Mouse (Mus musculus) left cerebral cortex, postnatal 4 days (tissue): ENCODE measurements around the gene Lrrc55. TPM values are rescaled to one million over a fixed set of nuclear protein-coding genes. Genes with fewer than 3 reads are reported as not detected.
A peak's percentile ranks its signal among the peaks of the same experiment; 100 is the strongest.
"Not testable (repeated sequence)": the region's sequence is repeated elsewhere in the genome, so short reads cannot be mapped to it uniquely, and the experiment has no call there.

Source experiments
- DNase-seq: peaks from one replicate; pipeline ENCODE4 v3.0.0-alpha.2; 2022
- intact Hi-C: fragments of 180-260 bp; cut with DNase I; formaldehyde crosslinking; loops from one replicate; pipeline ENCODE4 v1.15.1; 2025
- total RNA-seq, 2 experiments: library from RNA; stranded (reverse); gene quantifications; 2 replicates each; pipeline ENCODE4 v1.2.3; 2021

The Lrrc55 gene
- total RNA-seq = 10 to 100 TPM; 53.3 to 54.1 TPM

- no peak for DNase-seq
- intact Hi-C loops = no loop called here
Measured at GRCm38 (mm10) chr2:85196901-85197300, at the start of gene Lrrc55. Gene Lrrc55, minus strand, starts transcription at chr2:85197197.

GRCm38 (mm10) chr2:85246506-85247082 lies 49.6 kb upstream of the Lrrc55 start:
- peak; percentile 80 for DNase-seq
- intact Hi-C loops = loop anchor here (2.0 kb wide), 2 partner anchors 122 to 314 kb away; no protein-coding TSS in a partner anchor

- intact Hi-C loops = loop anchor here (2.0 kb wide), 2 partner anchors 121 to 315 kb away; no protein-coding TSS in a partner anchor
- DNase-seq = no peak
Measured at GRCm38 (mm10) chr2:85245737-85246136, 48.7 kb upstream of the Lrrc55 start.

- intact Hi-C loops = no loop called here
- peak; percentile 59 for DNase-seq
Measured at GRCm38 (mm10) chr2:85238068-85238667, 41.2 kb upstream of the Lrrc55 start.

- DNase-seq, intact Hi-C loops: not testable (repeated sequence)
Measured at GRCm38 (mm10) chr2:85237231-85237630, 40.2 kb upstream of the Lrrc55 start.

GRCm38 (mm10) chr2:85230771-85231511 lies 33.9 kb upstream of the Lrrc55 start:
- no peak for DNase-seq
- intact Hi-C loops = no loop called here

GRCm38 (mm10) chr2:85229606-85230005 lies 32.6 kb upstream of the Lrrc55 start:
- intact Hi-C loops = no loop called here

GRCm38 (mm10) chr2:85227816-85228335 lies 30.9 kb upstream of the Lrrc55 start:
- DNase-seq = peak; percentile 39
- intact Hi-C loops = no loop called here

More at GRCm38 (mm10) chr2:85229606-85230005, 32.6 kb upstream of the Lrrc55 start:
- peak; percentile 71 for DNase-seq

- DNase-seq = peak; percentile 23
- intact Hi-C loops = no loop called here
Measured at GRCm38 (mm10) chr2:85224221-85225179, 27.5 kb upstream of the Lrrc55 start.

- intact Hi-C loops = no loop called here
- DNase-seq = no peak
Measured at GRCm38 (mm10) chr2:85216606-85217005, 19.6 kb upstream of the Lrrc55 start.

- intact Hi-C loops = no loop called here
- peak; percentile 81 for DNase-seq
Measured at GRCm38 (mm10) chr2:85213746-85214145, 16.7 kb upstream of the Lrrc55 start.

- intact Hi-C loops = no loop called here
- DNase-seq = no peak
Measured at GRCm38 (mm10) chr2:85209301-85209700, 12.3 kb upstream of the Lrrc55 start.

- no peak for DNase-seq
- intact Hi-C loops = no loop called here
Measured at GRCm38 (mm10) chr2:85205170-85205569, 8.2 kb upstream of the Lrrc55 start.

- DNase-seq = peak; percentile 50
- intact Hi-C loops = no loop called here
Measured at GRCm38 (mm10) chr2:85198011-85198965, 1.3 kb upstream of the Lrrc55 start.

GRCm38 (mm10) chr2:85194566-85194965 lies 2.4 kb downstream of the Lrrc55 start:
- intact Hi-C loops = no loop called here
- DNase-seq = no peak

GRCm38 (mm10) chr2:85187582-85188151 lies 9.3 kb downstream of the Lrrc55 start:
- peak; percentile 51 for DNase-seq
- intact Hi-C loops = no loop called here

GRCm38 (mm10) chr2:85178139-85178800 lies 18.7 kb downstream of the Lrrc55 start:
- DNase-seq = no peak
- intact Hi-C loops = no loop called here

- DNase-seq = peak; percentile 62
- intact Hi-C loops = no loop called here
Measured at GRCm38 (mm10) chr2:85173545-85173944, 23.5 kb downstream of the Lrrc55 start.
